Mouse (Mus musculus): Measurements from ENCODE around the gene Plet1. TPM values are rescaled to one million over a fixed set of nuclear protein-coding genes. Genes with fewer than 3 reads are reported as not detected.

Gene Plet1
- polyA plus RNA-seq, 1 experiment from 2014 or later = 1.2 TPM

DNA sequence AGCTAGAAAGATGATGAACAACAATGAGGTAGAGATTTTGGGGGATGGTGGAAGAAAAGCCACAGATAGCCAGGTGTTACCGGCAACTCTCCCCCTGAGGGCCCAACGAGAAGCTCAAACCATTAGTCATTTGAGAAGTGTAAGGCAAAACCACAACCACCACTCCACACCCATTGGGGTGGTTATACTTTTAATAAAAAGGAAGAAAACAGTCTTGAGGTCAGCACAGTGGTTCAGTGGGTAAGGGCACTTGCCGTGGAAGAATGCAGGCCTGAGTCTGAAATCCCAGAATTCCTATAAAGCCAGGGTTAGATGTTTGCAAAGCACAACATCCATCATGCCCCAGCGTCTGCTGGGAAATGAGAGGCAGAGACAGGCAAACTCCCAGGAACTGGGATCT, 43.0 kb downstream of the Plet1 start:
- H3K4me3 ChIP-seq = no peak overlapping the region
- H3K27me3 ChIP-seq = no peaks in the 10 kb centered on the region
- no peak overlapping the region for H3K4me2 ChIP-seq (replicated peaks)
- H3K4me1 ChIP-seq = no peaks in the 10 kb centered on the region
- no peak overlapping the region for H3K27ac ChIP-seq
- no peaks in the 10 kb centered on the region for H3K36me3 ChIP-seq
- H3K9ac ChIP-seq = no peak overlapping the region
- ATAC-seq (ENCODE audit: insufficient number of reproducible peaks, insufficient read depth, low FRiP score, low TSS enrichment) = no peak
- H3K9me3 ChIP-seq = no peaks in the 10 kb centered on the region
- WGBS = 58% methylated on average over 4 of the region's 4 CpGs

DNA sequence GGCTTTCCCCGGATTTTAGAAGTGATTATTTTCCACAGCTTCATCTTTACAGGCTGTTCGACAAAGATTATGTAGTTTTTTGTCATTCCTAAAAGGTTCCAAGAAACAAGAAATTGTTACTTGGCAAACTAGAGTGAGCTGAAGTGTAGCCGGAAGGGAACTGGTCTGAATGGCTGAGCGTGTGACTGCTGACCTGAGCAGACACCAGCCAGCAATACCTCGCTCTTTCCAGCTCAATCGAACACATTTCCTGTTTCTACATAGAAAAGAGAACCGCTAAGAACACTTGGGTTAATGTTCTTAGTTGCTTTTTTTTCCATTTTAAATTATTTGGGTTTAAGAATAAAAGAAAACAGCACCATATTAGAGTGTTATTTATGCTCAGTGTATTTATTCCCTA, 45.8 kb downstream of the Plet1 start:
- Histone ChIP-seq H3K4me1 (no peaks in the 10 kb centered on the region), H3K27me3 (no peaks in the 10 kb centered on the region), H3K9me3 (no peaks in the 10 kb centered on the region), H3K9ac (no peak overlapping the region), H3K27ac (no peak overlapping the region), H3K36me3 (no peaks in the 10 kb centered on the region), H3K4me2 (replicated peaks) (no peak overlapping the region), H3K4me3 (no peak overlapping the region)
- no peak for ATAC-seq (ENCODE audit: insufficient number of reproducible peaks, insufficient read depth, low FRiP score, low TSS enrichment)
- 72% methylated on average over 7 of the region's 7 CpGs for WGBS

DNA sequence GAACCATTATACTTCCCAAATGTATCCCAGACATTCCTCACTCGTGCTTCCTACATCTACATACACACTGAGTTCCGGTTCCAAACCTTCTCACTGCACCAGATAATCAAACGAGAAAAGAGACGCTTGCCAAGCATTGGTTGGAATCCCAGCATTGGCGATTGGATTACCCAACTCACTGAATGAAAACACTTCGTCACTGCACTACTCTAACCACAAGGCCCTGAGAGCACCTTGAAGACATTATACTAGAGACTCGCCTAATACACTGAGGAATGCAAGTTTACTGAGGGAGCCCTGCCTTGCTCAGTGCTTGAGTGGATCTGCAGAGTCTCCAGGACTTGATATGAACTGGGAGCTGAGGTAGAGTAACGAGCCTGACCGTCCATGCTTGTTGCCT, 48.1 kb downstream of the Plet1 start:
- Histone ChIP-seq H3K9me3 (no peaks in the 10 kb centered on the region), H3K9ac (no peak overlapping the region), H3K4me1 (no peaks in the 10 kb centered on the region), H3K27me3 (no peaks in the 10 kb centered on the region), H3K36me3 (no peaks in the 10 kb centered on the region), H3K4me3 (no peak overlapping the region), H3K4me2 (replicated peaks) (no peak overlapping the region), H3K27ac (no peak overlapping the region)
- WGBS = 73% methylated on average over 9 of the region's 9 CpGs
- ATAC-seq (ENCODE audit: insufficient number of reproducible peaks, insufficient read depth, low FRiP score, low TSS enrichment) = no peak

DNA sequence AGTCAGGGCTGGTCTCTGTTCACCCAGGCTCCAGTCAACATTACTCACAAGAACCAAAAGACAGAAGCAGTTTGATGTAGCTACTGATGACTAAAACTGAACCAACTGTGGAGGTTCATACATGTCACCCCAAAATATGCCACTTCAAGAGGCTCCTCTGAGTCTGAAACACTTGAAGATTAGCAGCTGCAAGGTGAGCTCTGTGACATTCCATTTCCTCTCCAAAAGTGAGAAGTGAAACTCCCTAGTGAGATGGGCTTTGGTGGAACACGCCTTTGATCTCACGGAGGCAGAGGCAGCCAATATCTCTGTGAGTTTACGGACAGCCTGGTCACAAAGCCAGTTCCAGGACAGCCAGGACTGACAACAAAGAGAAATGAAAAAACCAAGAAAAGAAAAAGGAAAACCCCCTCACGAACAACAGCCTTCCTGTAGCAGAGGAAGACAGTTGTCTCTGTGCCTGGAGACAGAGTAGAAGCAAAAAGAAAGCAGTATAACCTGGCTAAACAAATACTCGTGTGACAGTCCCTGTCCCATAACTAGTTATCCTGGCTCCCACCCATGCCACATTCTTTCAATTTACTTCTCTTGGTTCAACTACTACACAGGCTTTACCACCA, 53.6 kb downstream of the Plet1 start:
- no peak overlapping the region for H3K9ac ChIP-seq
- no peak overlapping the region for H3K4me3 ChIP-seq
- no peaks in the 10 kb centered on the region for H3K9me3 ChIP-seq
- no peaks in the 10 kb centered on the region for H3K36me3 ChIP-seq
- H3K4me1 ChIP-seq = no peaks in the 10 kb centered on the region
- no peak for ATAC-seq (ENCODE audit: insufficient number of reproducible peaks, insufficient read depth, low FRiP score, low TSS enrichment)
- H3K27ac ChIP-seq = no peak overlapping the region
- no peaks in the 10 kb centered on the region for H3K27me3 ChIP-seq
- H3K4me2 ChIP-seq (replicated peaks) = no peak overlapping the region
- 51% methylated on average over 5 of the region's 5 CpGs for WGBS

DNA sequence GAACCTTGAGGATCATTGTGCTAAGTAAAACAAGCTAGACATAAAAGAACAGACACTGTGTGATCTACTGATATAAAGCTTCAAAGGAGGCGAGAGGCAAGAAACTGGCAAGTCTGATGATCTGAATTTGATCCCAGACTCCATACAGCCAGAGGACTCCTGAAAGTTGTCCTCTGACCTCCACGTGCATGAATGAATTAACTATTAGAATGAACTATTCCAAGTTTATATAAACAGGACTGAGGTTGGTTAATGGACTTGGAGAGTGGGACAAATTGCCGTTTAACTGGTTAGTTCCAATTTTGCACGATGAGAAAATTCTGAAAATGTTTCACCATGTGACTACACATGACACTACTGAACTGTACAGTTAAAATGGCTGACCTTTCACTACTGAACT, 54.6 kb downstream of the Plet1 start:
- H3K9me3 ChIP-seq = no peaks in the 10 kb centered on the region
- no peaks in the 10 kb centered on the region for H3K36me3 ChIP-seq
- no peak overlapping the region for H3K27ac ChIP-seq
- ATAC-seq (ENCODE audit: insufficient number of reproducible peaks, insufficient read depth, low FRiP score, low TSS enrichment) = no peak
- 77% methylated on average over 4 of the region's 4 CpGs for WGBS
- no peak overlapping the region for H3K4me2 ChIP-seq (replicated peaks)
- H3K4me1 ChIP-seq = no peaks in the 10 kb centered on the region
- no peaks in the 10 kb centered on the region for H3K27me3 ChIP-seq
- no peak overlapping the region for H3K4me3 ChIP-seq
- H3K9ac ChIP-seq = no peak overlapping the region

DNA sequence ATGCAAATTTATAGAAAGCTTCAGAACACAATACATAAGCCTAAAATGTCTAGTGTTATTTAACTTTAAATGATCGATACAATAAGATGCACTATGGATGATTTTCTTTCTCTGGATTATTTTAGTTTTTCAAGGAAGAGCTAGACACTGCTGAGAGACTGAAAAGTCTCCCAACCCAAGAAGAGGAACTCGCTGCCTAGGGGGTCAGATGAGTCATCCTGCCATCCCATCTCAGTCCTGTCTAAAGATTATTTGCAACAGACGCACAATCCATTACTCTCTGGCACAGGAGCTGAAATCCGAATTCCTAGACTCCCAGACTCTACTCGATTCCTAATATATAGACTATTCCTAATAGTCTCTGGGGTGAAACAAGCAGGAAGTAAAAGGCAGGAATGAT, 57.9 kb downstream of the Plet1 start:
- Histone ChIP-seq H3K36me3 (no peaks in the 10 kb centered on the region), H3K4me3 (no peak overlapping the region), H3K27ac (no peak overlapping the region), H3K9me3 (no peaks in the 10 kb centered on the region), H3K4me1 (peaks cover 8% of the 10 kb centered on the region; the same call in 1 of the 2 replicates), H3K27me3 (no peaks in the 10 kb centered on the region), H3K4me2 (replicated peaks) (no peak overlapping the region), H3K9ac (no peak overlapping the region)
- ATAC-seq (ENCODE audit: insufficient number of reproducible peaks, insufficient read depth, low FRiP score, low TSS enrichment) = no peak
- WGBS = 78% methylated on average over 5 of the region's 5 CpGs

DNA sequence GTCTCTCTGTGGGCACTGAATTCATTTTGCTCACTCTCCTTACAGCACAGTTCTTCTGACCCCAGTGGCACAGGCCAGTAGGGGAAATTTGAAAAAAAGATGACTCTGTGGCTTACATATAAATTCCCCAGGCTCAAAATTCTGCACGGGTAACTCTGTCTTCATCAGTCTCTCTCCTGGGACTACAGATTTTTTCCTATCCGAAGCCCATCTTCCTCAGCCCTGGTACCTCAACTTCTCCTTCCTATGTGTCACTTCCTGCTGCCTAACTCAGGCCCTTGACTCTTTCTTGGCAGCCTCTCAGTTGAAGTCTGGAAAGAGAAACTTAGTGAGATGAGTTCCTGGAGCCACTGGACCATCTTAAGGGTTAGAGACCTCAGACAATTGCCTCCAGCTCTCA, 59.2 kb downstream of the Plet1 start:
- WGBS = 69% methylated on average over 2 of the region's 2 CpGs
- H3K4me1 ChIP-seq = peaks cover 8% of the 10 kb centered on the region; the same call in 1 of the 2 replicates
- no peak for ATAC-seq (ENCODE audit: insufficient number of reproducible peaks, insufficient read depth, low FRiP score, low TSS enrichment)

DNA sequence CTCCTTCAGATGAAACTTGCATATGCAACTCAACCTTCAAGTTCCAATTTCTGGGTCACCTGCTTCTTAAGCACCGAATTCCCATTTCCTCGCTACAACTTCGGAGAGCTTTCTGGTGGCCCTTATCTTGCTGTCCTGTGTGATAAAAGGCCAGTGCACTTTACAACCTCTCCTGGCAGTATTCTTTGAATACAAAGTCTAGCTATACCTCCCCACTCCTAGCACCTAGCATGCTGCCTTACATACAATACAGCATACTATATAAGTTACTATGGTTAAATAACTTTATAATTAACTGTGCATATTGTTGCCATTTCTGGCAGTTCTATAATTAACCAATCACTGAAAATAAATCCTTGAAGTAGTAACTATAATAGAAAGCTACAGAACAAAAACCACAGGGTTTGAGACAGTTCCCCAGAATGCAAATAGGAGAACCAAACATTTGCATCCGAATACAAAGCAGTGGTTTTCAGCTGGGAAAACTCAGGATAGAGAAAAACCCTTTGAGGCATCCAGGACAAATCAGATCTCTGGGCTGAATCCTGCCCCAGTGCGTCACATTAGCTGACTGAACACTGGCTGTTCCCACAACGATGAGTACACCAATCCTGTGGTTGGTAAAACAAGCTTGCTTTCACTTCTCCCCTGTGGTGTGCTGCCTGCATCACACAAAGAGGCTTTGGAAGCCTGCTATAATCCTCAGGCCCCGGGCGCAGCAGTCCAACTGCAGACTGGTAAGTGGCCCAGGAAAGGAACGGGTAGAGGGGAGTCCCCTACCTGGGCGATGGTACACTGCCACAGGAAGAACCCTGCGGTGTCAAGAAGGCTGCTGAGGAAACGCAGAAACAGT, 60.1 kb downstream of the Plet1 start, which contains the start of gene Il18:
TSS of gene Il18 (plus strand) at position 587 of the 853 bp plus-strand sequence.
- Histone ChIP-seq H3K27ac (no peak within 1 kb of the TSS), H3K9me3 (no peaks in the 10 kb centered on the region), H3K4me1 (peaks cover 8% of the 10 kb centered on the region; the same call in 1 of the 2 replicates), H3K36me3 (no peaks in the 10 kb centered on the region), H3K27me3 (no peaks in the 10 kb centered on the region), H3K4me2 (replicated peaks) (peak within 1 kb of the TSS; percentile 36), H3K4me3 (0 out of 2 replicates have a peak within 1 kb of the TSS, but pooled peaks have one; percentile 12), H3K9ac (0 out of 2 replicates have a peak within 1 kb of the TSS, but pooled peaks have one; percentile 24)
- WGBS = 25% methylated on average over 12 of the region's 12 CpGs
- ATAC-seq (ENCODE audit: insufficient number of reproducible peaks, insufficient read depth, low FRiP score, low TSS enrichment) = peak; percentile 69; the same call in 1 of the 2 replicates

More for the DNA sequence above, 59.2 kb downstream of the Plet1 start:
- Histone ChIP-seq H3K27ac (no peak overlapping the region), H3K27me3 (no peaks in the 10 kb centered on the region), H3K36me3 (no peaks in the 10 kb centered on the region), H3K9me3 (no peaks in the 10 kb centered on the region), H3K4me2 (replicated peaks) (no peak overlapping the region), H3K4me3 (no peak overlapping the region), H3K9ac (no peak overlapping the region)

DNA sequence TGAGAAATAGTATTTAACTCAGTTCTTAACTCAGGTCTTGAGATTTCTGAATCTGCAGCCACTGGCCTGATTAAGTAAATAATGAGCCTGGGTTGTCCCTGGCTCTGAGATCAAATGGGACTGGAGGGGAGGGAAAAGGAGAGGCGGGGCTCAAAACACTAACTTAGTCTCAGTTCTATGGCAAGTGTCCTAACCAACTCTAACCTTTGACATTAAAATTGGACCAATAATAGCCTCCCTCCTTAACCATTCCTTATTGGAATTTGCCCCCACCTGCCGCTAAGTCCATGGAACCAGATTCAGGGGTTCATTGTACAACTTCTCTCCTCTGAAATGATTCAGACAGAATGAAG, 60.7 kb downstream of the Plet1 start, which contains the start of gene Bco2:
TSS of gene Bco2 (minus strand) at position 88 of the 353 bp plus-strand sequence.
- Histone ChIP-seq H3K36me3 (no peaks in the 10 kb centered on the region), H3K27ac (no peak within 1 kb of the TSS), H3K9me3 (no peaks in the 10 kb centered on the region), H3K4me2 (replicated peaks) (peak within 1 kb of the TSS; percentile 36), H3K4me1 (peaks cover 8% of the 10 kb centered on the region; the same call in 1 of the 2 replicates), H3K27me3 (no peaks in the 10 kb centered on the region), H3K4me3 (0 out of 2 replicates have a peak within 1 kb of the TSS, but pooled peaks have one; percentile 12), H3K9ac (0 out of 2 replicates have a peak within 1 kb of the TSS, but pooled peaks have one; percentile 24)
- no peak for ATAC-seq (ENCODE audit: insufficient number of reproducible peaks, insufficient read depth, low FRiP score, low TSS enrichment)
- 13% methylated on average over 2 of the region's 2 CpGs for WGBS

Other genes with a start within 250 kb of the Plet1 start
- gene Rpl10-ps3, start 149.6 kb upstream of the Plet1 start, polyA plus RNA-seq (2016; fragmentation: Nextera tagmentation; extraction: Ambion mirVana) = 184 and 204 TPM in 2 replicates
- 71.9 and 73.6 TPM in 2 replicates for gene Pts, start 34.2 kb downstream of the Plet1 start, polyA plus RNA-seq (2016; fragmentation: Nextera tagmentation; extraction: Ambion mirVana)
- 3.3 and 5.1 TPM in 2 replicates for gene Il18, start 60.3 kb downstream of the Plet1 start, polyA plus RNA-seq (2016; fragmentation: Nextera tagmentation; extraction: Ambion mirVana)
- gene Bco2, start 60.7 kb downstream of the Plet1 start, polyA plus RNA-seq (2016; fragmentation: Nextera tagmentation; extraction: Ambion mirVana) = 0.12 TPM in 1 of 2 replicates, not detected in the other
- not detected in 2 replicates for gene Tex12, start 66.8 kb downstream of the Plet1 start, polyA plus RNA-seq (2016; fragmentation: Nextera tagmentation; extraction: Ambion mirVana)
- gene Sdhd, start 109.3 kb downstream of the Plet1 start, polyA plus RNA-seq (2016; fragmentation: Nextera tagmentation; extraction: Ambion mirVana) = 240 and 246 TPM in 2 replicates
- 304 and 322 TPM in 2 replicates for gene Timm8b, start 109.4 kb downstream of the Plet1 start, polyA plus RNA-seq (2016; fragmentation: Nextera tagmentation; extraction: Ambion mirVana)
- gene Pih1d2, start 122.8 kb downstream of the Plet1 start, polyA plus RNA-seq (2016; fragmentation: Nextera tagmentation; extraction: Ambion mirVana) = 4.4 and 4.8 TPM in 2 replicates
- 28.5 and 31.4 TPM in 2 replicates for gene Nkapd1, start 122.9 kb downstream of the Plet1 start, polyA plus RNA-seq (2016; fragmentation: Nextera tagmentation; extraction: Ambion mirVana)
- 44.4 and 47.4 TPM in 2 replicates for gene Dlat, start 165.3 kb downstream of the Plet1 start, polyA plus RNA-seq (2016; fragmentation: Nextera tagmentation; extraction: Ambion mirVana)
- 20.2 and 20.8 TPM in 2 replicates for gene Dixdc1, start 245.0 kb downstream of the Plet1 start, polyA plus RNA-seq (2016; fragmentation: Nextera tagmentation; extraction: Ambion mirVana)

Measured in embryonic facial prominence, embryonic 12.5 days (tissue).